Mouse (Mus musculus) kidney, embryonic 16.5 days (tissue): ENCODE results near the gene Atp5d. TPM values are rescaled to one million over a fixed set of nuclear protein-coding genes. Genes with fewer than 3 reads are reported as not detected.

Source experiments
- ATAC-seq: fragments of 200-750 bp; cut with Nextera tagmentation; 2 replicates; pipeline ENCODE4 v1.8.0; 2017; ENCODE audit warnings: moderate TSS enrichment; ENCODE audit not compliant: low FRiP score, low TSS enrichment
- H3K27ac ChIP-seq: fragments of 300-500 bp; sonication (generic); 2 replicates; pipeline ENCODE4 v1.5.1; 2014; ENCODE audit warnings: low read length
- H3K27me3 ChIP-seq: fragments of 300-500 bp; sonication (generic); 2 replicates; pipeline ENCODE4 v1.6.1; 2014; ENCODE audit warnings: low read length, control low read depth, mixed read lengths; ENCODE audit not compliant: insufficient read depth
- H3K36me3 ChIP-seq: fragments of 300-500 bp; sonication (generic); 2 replicates; pipeline ENCODE4 v1.6.1; 2014; ENCODE audit warnings: low read length, control low read depth, mixed read lengths; ENCODE audit not compliant: insufficient read depth
- H3K4me1 ChIP-seq: fragments of 300-500 bp; sonication (generic); 2 replicates; pipeline ENCODE4 v1.6.1; 2014; ENCODE audit warnings: low read length, control low read depth, mixed read lengths; ENCODE audit not compliant: insufficient read depth
- H3K4me2 ChIP-seq: fragments of 300-500 bp; sonication (generic); replicated peaks from 2 replicates; pipeline ENCODE4 v1.6.1; 2014; ENCODE audit warnings: low read depth, low read length
- H3K4me3 ChIP-seq: fragments of 300-500 bp; sonication (generic); 2 replicates; pipeline ENCODE4 v1.5.1; 2014; ENCODE audit warnings: mild to moderate bottlenecking, low read length
- H3K9ac ChIP-seq: fragments of 300-500 bp; sonication (generic); replicated peaks from 2 replicates; pipeline ENCODE4 v1.6.1; 2014; ENCODE audit warnings: low read length
- H3K9me3 ChIP-seq: fragments of 300-500 bp; sonication (generic); 2 replicates; pipeline ENCODE4 v1.6.1; 2016; ENCODE audit warnings: low read length, control low read depth
- WGBS: fragments of 180-500 bp; shearing (Covaris S2); extraction: QIAGEN DNeasy Blood & Tissue Kit; methylation state at CpG from one replicate; pipeline ENCODE4 v1.1.7; 2014; 5-methylcytosine and 5-hydroxymethylcytosine counted together
- polyA plus RNA-seq: library from polyadenylated mRNA; unstranded; fragments of >200 nt; fragmentation: Nextera tagmentation; extraction: Ambion mirVana; gene quantifications from 2 replicates; pipeline ENCODE4 v1.2.1, GENCODE M21; 2015

The Atp5d gene
- polyA plus RNA-seq, 1 experiment from 2014 or later, result 676 TPM

DNA sequence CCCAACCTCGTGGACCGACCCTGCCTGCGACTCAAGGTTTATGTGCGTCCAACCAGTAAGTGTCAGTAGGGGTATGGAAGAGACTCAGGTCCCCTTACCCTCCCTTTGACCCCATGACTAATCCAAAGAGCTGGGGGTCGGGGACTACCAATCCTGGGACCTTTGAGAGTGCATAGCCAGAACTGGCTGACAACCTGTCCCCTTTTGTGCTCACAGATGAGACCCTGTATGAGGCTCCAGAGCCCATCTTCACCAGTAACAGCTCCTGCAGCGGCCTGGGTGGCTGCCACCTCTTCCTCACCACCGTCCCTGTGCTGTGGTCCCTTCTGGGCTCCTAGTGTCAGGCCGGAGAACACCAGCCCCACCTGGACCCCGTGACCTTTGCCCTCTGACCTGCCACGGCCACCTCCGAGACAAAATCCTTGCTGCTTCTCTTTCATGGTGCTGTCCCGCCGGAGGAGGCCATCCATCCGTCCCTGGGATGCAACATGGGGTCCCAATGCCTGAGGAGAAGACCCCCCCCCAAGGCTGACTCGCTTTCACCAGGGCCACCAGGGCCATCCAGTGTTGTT lies 50.1 kb downstream of the Atp5d start:
- no peak for ATAC-seq

GRCm38 (mm10) chr10:80189999-80190398 lies 51.6 kb downstream of the Atp5d start:
- H3K4me2 ChIP-seq, result peak overlapping the region; percentile 74
- peak overlapping the region; percentile 50 for H3K4me3 ChIP-seq
- ATAC-seq, result no peak
- H3K27ac ChIP-seq, result no peak overlapping the region
- H3K36me3 ChIP-seq, result 0 out of 2 replicates have a peak, but pooled peaks cover 2% of the 10 kb centered on the region
- peak overlapping the region; percentile 55 for H3K9ac ChIP-seq
- H3K9me3 ChIP-seq, result no peaks in the 10 kb centered on the region
- H3K4me1 ChIP-seq, result peaks cover 12% of the 10 kb centered on the region
- peaks cover 35% of the 10 kb centered on the region for H3K27me3 ChIP-seq
- 7% methylated on average over 21 of the region's 21 CpGs for WGBS

More for the DNA sequence above, 50.1 kb downstream of the Atp5d start:
- H3K27me3 ChIP-seq, result peaks cover 35% of the 10 kb centered on the region
- H3K4me1 ChIP-seq, result peaks cover 12% of the 10 kb centered on the region
- no peaks in the 10 kb centered on the region for H3K9me3 ChIP-seq
- 0 out of 2 replicates have a peak, but pooled peaks cover 2% of the 10 kb centered on the region for H3K36me3 ChIP-seq
- no peak overlapping the region for H3K9ac ChIP-seq
- H3K4me3 ChIP-seq, result no peak overlapping the region
- H3K27ac ChIP-seq, result no peak overlapping the region
- 76% methylated on average over 15 of the region's 15 CpGs for WGBS
- no peak overlapping the region for H3K4me2 ChIP-seq

DNA sequence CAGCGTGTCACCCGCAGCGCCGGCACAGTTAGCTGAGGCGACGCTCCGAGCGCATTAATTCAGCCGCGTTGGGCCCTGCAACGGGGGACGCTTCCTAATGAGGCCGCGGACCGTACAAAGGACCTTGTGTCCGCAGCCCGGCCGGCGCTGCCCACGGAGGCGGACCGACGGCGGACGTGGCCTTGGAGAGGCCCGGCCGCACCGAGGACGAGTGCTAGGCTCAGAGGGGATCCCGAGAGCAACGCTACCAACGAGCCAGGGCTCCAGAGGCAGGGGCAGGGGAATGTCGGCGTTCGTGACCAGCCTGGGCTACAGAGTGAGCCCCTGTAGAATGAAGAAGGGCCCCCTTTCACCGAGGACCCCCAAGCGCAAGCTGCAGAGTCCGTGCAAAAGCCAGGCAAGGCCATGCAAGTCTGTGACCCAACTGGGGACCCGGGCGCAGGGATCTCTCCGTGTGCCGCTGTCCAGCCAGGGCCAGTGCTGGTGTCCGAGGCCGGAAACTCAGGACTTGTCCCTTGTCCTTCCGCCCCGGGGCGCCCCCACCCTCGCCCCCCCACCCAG lies 52.1 kb downstream of the Atp5d start:
- no peaks in the 10 kb centered on the region for H3K9me3 ChIP-seq
- WGBS, result under 1% methylated on average over 48 of the region's 48 CpGs
- peak; percentile 57; the same call in 1 of the 2 replicates for ATAC-seq
- H3K36me3 ChIP-seq, result 0 out of 2 replicates have a peak, but pooled peaks cover 2% of the 10 kb centered on the region
- no peak overlapping the region for H3K27ac ChIP-seq
- peak overlapping the region; percentile 50 for H3K4me3 ChIP-seq
- peaks cover 35% of the 10 kb centered on the region for H3K27me3 ChIP-seq
- H3K4me1 ChIP-seq, result peaks cover 12% of the 10 kb centered on the region
- H3K9ac ChIP-seq, result peak overlapping the region; percentile 55
- H3K4me2 ChIP-seq, result peak overlapping the region; percentile 74

DNA sequence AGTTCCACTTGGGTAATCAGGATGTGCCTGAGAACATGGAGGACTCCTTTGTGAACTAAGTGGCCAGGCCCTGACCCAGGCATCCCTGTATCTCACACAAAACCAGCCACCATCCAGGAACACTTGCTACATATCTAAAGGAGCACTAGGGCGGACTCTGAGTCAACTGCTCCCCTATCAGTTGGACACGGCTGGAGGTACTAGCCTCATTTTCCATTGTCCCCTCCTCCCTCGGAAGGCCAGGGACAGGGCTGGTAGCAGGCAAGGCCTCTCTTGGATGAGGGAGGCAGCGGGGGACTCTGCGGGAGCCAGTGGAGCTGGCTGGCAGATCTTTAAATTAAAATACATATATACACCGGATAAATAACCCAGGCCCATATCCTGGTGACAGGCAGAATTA lies 55.5 kb downstream of the Atp5d start:
- no peak overlapping the region for H3K27ac ChIP-seq
- peaks cover 19% of the 10 kb centered on the region for H3K4me1 ChIP-seq
- no peak overlapping the region for H3K4me3 ChIP-seq
- no peaks in the 10 kb centered on the region for H3K36me3 ChIP-seq
- H3K4me2 ChIP-seq, result no peak overlapping the region
- ATAC-seq, result no peak
- peaks cover 28% of the 10 kb centered on the region for H3K27me3 ChIP-seq
- no peaks in the 10 kb centered on the region for H3K9me3 ChIP-seq
- 80% methylated on average over 6 of the region's 6 CpGs for WGBS
- H3K9ac ChIP-seq, result no peak overlapping the region

DNA sequence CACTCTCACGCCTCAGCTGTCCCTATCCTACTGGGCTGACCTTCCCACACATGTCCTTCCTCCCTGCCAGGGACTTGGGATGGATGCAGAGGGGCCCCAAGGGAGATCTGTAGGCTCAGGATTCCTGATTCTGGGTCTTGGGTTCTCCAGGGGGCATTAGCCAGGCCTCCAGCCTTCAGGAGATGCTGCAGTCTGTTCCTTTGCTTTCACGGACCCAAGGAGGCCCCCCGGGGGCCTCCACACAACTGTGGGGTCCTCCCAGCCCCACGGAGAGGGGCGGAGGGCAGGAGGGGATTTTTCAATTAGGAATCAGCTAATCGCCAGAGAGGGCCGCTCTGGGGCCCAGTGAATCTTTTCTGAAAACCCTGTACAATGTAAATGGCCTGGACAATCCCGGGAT lies 56.0 kb downstream of the Atp5d start:
- H3K36me3 ChIP-seq, result no peaks in the 10 kb centered on the region
- no peak overlapping the region for H3K4me3 ChIP-seq
- H3K4me2 ChIP-seq, result no peak overlapping the region
- no peak overlapping the region for H3K9ac ChIP-seq
- no peaks in the 10 kb centered on the region for H3K9me3 ChIP-seq
- H3K4me1 ChIP-seq, result peaks cover 19% of the 10 kb centered on the region
- no peak for ATAC-seq
- peaks cover 24% of the 10 kb centered on the region for H3K27me3 ChIP-seq
- no peak overlapping the region for H3K27ac ChIP-seq
- 63% methylated on average over 8 of the region's 8 CpGs for WGBS

Other genes with a start within 250 kb of the Atp5d start
- gene Cfd, start 247.8 kb upstream of the Atp5d start, polyA plus RNA-seq, result not detected in 2 replicates
- 71.0 and 72.4 TPM in 2 replicates for gene Med16, start 229.7 kb upstream of the Atp5d start, polyA plus RNA-seq
- gene Gm26602, start 227.8 kb upstream of the Atp5d start, polyA plus RNA-seq, result 9.2 TPM in 1 of 2 replicates, not detected in the other
- 1.5 and 2.1 TPM in 2 replicates for gene Kiss1r, start 221.7 kb upstream of the Atp5d start, polyA plus RNA-seq
- 169 and 170 TPM in 2 replicates for gene R3hdm4, start 217.4 kb upstream of the Atp5d start, polyA plus RNA-seq
- gene Arid3a, start 211.6 kb upstream of the Atp5d start, polyA plus RNA-seq, result 5.5 and 9.2 TPM in 2 replicates
- gene Wdr18, start 178.5 kb upstream of the Atp5d start, polyA plus RNA-seq, result 101 and 113 TPM in 2 replicates
- 0.54 and 0.71 TPM in 2 replicates for gene Grin3b, start 167.9 kb upstream of the Atp5d start, polyA plus RNA-seq
- 10.8 and 11.2 TPM in 2 replicates for gene Tmem259, start 154.3 kb upstream of the Atp5d start, polyA plus RNA-seq
- gene Cnn2, start 150.0 kb upstream of the Atp5d start, polyA plus RNA-seq, result 309 and 332 TPM in 2 replicates
- gene Abca7, start 142.1 kb upstream of the Atp5d start, polyA plus RNA-seq, result 4.2 and 4.4 TPM in 2 replicates
- gene Arhgap45, start 122.0 kb upstream of the Atp5d start, polyA plus RNA-seq, result 10.5 and 11.3 TPM in 2 replicates
- gene Polr2e, start 98.8 kb upstream of the Atp5d start, polyA plus RNA-seq, result 242 and 248 TPM in 2 replicates
- 617 and 706 TPM in 2 replicates for gene Gpx4, start 91.5 kb upstream of the Atp5d start, polyA plus RNA-seq
- 16.1 and 17.6 TPM in 2 replicates for gene Sbno2, start 33.1 kb upstream of the Atp5d start, polyA plus RNA-seq
- gene Stk11, start 22.8 kb upstream of the Atp5d start, polyA plus RNA-seq, result 18.2 and 20.2 TPM in 2 replicates
- gene Cbarp, start 2.2 kb downstream of the Atp5d start, polyA plus RNA-seq, result 6.4 and 7.3 TPM in 2 replicates
- 15.9 and 16.8 TPM in 2 replicates for gene Midn, start 9.6 kb downstream of the Atp5d start, polyA plus RNA-seq
- 96.2 and 101 TPM in 2 replicates for gene Cirbp, start 27.4 kb downstream of the Atp5d start, polyA plus RNA-seq
- 15.2 and 15.3 TPM in 2 replicates for gene 1600002K03Rik, start 34.3 kb downstream of the Atp5d start, polyA plus RNA-seq
- gene Efna2, start 40.9 kb downstream of the Atp5d start, polyA plus RNA-seq, result 11.0 and 11.8 TPM in 2 replicates
- gene Mum1, start 87.8 kb downstream of the Atp5d start, polyA plus RNA-seq, result 72.2 and 74.6 TPM in 2 replicates
- gene Ndufs7, start 110.5 kb downstream of the Atp5d start, polyA plus RNA-seq, result 398 and 444 TPM in 2 replicates
- gene Gamt, start 122.4 kb downstream of the Atp5d start, polyA plus RNA-seq, result 38.1 and 38.3 TPM in 2 replicates
- 52.7 and 55.4 TPM in 2 replicates for gene Dazap1, start 122.9 kb downstream of the Atp5d start, polyA plus RNA-seq
- gene Rps15, start 153.8 kb downstream of the Atp5d start, polyA plus RNA-seq, result 899 and 901 TPM in 2 replicates
- 1.6 and 1.9 TPM in 2 replicates for gene Apc2, start 157.3 kb downstream of the Atp5d start, polyA plus RNA-seq
- 52.9 and 54.8 TPM in 2 replicates for gene 2310011J03Rik, start 181.9 kb downstream of the Atp5d start, polyA plus RNA-seq
- gene Pcsk4, start 190.9 kb downstream of the Atp5d start, polyA plus RNA-seq, result 8.6 and 8.8 TPM in 2 replicates
- 11.0 and 11.5 TPM in 2 replicates for gene Reep6, start 191.3 kb downstream of the Atp5d start, polyA plus RNA-seq
- gene Adamtsl5, start 209.8 kb downstream of the Atp5d start, polyA plus RNA-seq, result 4.8 and 5.4 TPM in 2 replicates
- 0.97 and 1.2 TPM in 2 replicates for gene Plk5, start 217.8 kb downstream of the Atp5d start, polyA plus RNA-seq
- 3.8 and 5.1 TPM in 2 replicates for gene Mex3d, start 249.0 kb downstream of the Atp5d start, polyA plus RNA-seq